Mouse (Mus musculus): ENCODE measurements around the gene Ankrd40. TPM values are rescaled to one million over a fixed set of nuclear protein-coding genes. Genes with fewer than 3 reads are reported as not detected.

The Ankrd40 gene
- 27.6 and 35.5 TPM in 2 replicates for polyA plus RNA-seq (2015; fragmentation: Nextera tagmentation; extraction: Ambion mirVana)

DNA sequence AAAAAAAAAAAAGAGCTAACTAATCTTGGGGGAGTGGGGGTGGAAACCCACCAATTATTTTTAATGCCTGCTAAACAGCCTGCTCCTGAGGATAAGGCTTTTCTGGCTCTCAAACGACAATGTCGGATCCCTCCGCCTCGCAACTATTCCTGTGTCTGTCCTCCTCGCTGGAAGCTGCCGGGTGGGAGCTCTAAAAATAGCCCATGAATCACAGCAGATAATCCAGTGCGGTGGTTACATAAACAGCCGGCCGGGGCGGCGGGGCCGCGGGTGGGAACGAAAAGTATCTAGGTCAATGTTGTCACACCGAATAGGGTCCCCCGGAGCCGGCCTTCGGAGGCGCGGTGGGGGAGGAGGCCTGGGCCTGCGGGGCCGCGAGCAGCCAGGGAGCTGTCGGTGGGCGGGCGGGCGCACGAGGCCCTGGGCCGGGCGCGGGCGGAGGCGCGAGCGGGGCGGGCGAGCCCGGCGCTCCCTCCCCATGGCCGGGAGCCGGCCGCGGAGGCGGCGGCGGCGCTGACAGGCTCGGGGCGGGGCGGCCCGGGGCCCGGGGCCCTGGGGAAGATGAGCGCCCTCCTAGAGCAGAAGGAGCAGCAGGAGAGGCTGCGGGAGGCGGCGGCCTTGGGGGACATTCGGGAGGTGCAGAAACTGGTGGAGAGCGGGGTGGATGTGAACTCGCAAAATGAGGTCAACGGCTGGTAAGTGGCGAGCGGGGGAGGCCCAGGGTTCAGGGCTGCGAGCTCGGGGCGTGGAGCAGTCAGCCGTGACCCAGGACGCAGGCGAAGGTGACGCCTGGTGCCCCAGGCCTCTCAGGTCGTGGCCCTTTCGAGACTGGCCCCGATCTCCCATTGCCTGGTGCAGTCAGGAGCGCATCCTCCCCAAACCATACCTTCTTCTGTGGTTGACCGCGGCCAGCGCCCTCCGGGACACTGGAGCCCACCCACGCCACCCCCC lies at the start of gene Ankrd40:
Ankrd40 (plus strand) TSS at position 309 of the 951 bp plus-strand sequence.

DNA sequence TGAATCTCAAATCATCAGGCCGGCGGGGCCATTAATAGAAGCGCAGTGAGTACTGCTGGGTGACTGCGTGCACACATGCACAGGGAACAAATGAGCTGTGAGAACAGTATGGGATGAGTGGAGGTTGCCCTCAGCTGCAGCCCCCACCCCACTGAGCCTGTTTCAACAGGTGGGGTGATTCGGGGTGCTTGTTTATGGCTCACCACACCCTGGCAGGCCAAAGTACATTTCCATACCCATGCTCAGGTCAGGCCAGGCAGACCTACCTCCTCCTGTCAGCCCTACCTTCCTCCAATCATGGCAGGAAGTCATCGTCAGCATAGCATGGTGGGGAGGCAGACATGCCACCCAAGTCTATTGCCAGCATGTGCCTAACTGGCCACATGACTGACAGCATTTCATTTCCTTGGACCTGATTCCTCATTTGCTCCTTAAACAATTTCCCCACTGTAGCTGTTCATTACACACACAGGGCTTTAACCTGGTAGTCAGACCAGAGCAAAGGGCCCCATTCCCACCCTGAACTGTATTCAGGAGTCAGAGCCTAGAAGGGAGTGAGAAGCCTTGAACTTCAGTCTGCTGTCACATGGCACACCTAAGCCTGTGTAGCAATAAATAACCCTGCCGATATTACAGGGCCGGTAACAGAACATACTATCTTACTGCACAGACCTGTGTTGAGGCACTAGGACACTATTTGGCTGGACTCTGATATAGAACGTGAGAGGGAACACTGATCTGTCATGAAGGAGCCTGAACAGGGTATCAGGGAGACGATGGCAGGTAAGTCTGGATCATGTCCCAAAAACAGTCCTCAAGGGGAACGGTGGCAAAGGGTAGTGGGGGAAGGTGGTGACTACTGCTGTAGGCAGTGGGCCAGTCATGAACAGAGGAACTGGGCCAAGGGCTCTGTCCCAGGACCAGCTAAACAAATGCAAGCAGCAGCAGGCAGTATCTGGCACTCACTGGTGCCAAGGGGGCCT lies 46.3 kb upstream of the Ankrd40 start, which contains the start of gene Gm21885:
Gm21885 (plus strand) TSS at position 675 of the 983 bp plus-strand sequence.

DNA sequence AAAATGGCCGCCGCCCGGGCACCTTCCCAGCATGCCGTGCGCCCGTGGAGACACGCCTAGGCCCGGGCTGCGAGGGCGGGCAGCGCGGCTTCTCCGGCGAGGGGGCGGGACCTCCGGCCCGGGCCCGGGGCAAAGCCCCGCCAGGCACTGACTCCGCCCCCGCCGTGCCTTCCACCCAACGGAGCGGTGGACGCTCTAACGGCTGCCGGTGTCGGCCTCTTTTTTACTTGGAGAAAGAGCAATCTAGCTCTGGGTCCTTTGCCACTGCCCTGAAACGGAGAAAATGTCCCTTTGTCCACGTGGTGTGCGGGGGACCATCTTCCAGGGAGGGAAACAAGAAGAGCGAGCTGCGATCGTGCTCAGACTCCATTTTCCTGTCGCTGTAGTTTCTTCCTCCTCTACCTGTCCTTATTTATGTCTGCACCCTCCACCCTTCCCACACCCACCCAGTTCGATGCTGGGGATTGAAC lies 5.8 kb upstream of the Ankrd40 start, which contains the start of gene Luc7l3:
Luc7l3 (minus strand) TSS at position 58 of the 470 bp plus-strand sequence.

Other genes starting within 250 kb of the Ankrd40 start
- gene Tob1, start 116.5 kb upstream of the Ankrd40 start, polyA plus RNA-seq (2015; fragmentation: Nextera tagmentation; extraction: Ambion mirVana), result 60.4 and 129 TPM in 2 replicates
- 2.5 and 4.1 TPM in 2 replicates for gene Wfikkn2, start 82.0 kb upstream of the Ankrd40 start, polyA plus RNA-seq (2015; fragmentation: Nextera tagmentation; extraction: Ambion mirVana)
- gene Gm21885, start 46.1 kb upstream of the Ankrd40 start, polyA plus RNA-seq (2015; fragmentation: Nextera tagmentation; extraction: Ambion mirVana), result 0.18 and 0.55 TPM in 2 replicates
- gene Luc7l3, start 6.0 kb upstream of the Ankrd40 start, polyA plus RNA-seq (2015; fragmentation: Nextera tagmentation; extraction: Ambion mirVana), result 61.7 and 75.9 TPM in 2 replicates
- 4.8 and 5.8 TPM in 2 replicates for gene Abcc3, start 65.0 kb downstream of the Ankrd40 start, polyA plus RNA-seq (2015; fragmentation: Nextera tagmentation; extraction: Ambion mirVana)
- gene Cacna1g, start 146.2 kb downstream of the Ankrd40 start, polyA plus RNA-seq (2015; fragmentation: Nextera tagmentation; extraction: Ambion mirVana), result 1.8 and 1.9 TPM in 2 replicates
- 0.08 TPM in 1 of 2 replicates, not detected in the other for gene Spata20, start 158.2 kb downstream of the Ankrd40 start, polyA plus RNA-seq (2015; fragmentation: Nextera tagmentation; extraction: Ambion mirVana)
- gene Epn3, start 172.0 kb downstream of the Ankrd40 start, polyA plus RNA-seq (2015; fragmentation: Nextera tagmentation; extraction: Ambion mirVana), result 6.0 and 12.5 TPM in 2 replicates
- 1.7 and 2.1 TPM in 2 replicates for gene Mycbpap, start 193.7 kb downstream of the Ankrd40 start, polyA plus RNA-seq (2015; fragmentation: Nextera tagmentation; extraction: Ambion mirVana)
- 2.9 and 4.0 TPM in 2 replicates for gene Rsad1, start 221.3 kb downstream of the Ankrd40 start, polyA plus RNA-seq (2015; fragmentation: Nextera tagmentation; extraction: Ambion mirVana)
- 0.27 and 0.63 TPM in 2 replicates for gene Chad, start 237.0 kb downstream of the Ankrd40 start, polyA plus RNA-seq (2015; fragmentation: Nextera tagmentation; extraction: Ambion mirVana)

Data from adrenal gland, postnatal 0 days (tissue).